Mouse (Mus musculus): ENCODE results near the gene Emilin3.

Emilin3 gene

GRCm38 (mm10) chr2:160912231-160912671 is at the start of gene Emilin3:
TSS of gene Emilin3 (minus strand) at chr2:160912328.
- peak; percentile 47 for DNase-seq (ENCODE audit: low read depth, low spot score)

- DNase-seq (ENCODE audit: low read depth, low spot score) = no peak
These were observed 49.0 kb upstream of the Emilin3 start for GRCm38 (mm10) chr2:160960956-160961646.

- DNase-seq (ENCODE audit: low read depth, low spot score) = no peak
These were observed 47.8 kb upstream of the Emilin3 start for GRCm38 (mm10) chr2:160959901-160960300.

- peak; percentile 33 for DNase-seq (ENCODE audit: low read depth, low spot score)
These were observed 46.6 kb upstream of the Emilin3 start for GRCm38 (mm10) chr2:160958737-160959136.

GRCm38 (mm10) chr2:160957801-160958200 is 45.7 kb upstream of the Emilin3 start:
- DNase-seq (ENCODE audit: low read depth, low spot score) = peak; percentile 74

- peak; percentile 72 for DNase-seq (ENCODE audit: low read depth, low spot score)
These were observed 45.2 kb upstream of the Emilin3 start for GRCm38 (mm10) chr2:160957307-160957706.

GRCm38 (mm10) chr2:160955331-160955730 is 43.2 kb upstream of the Emilin3 start:
- peak; percentile 19 for DNase-seq (ENCODE audit: low read depth, low spot score)

- DNase-seq (ENCODE audit: low read depth, low spot score) = no peak
These were observed 42.4 kb upstream of the Emilin3 start for GRCm38 (mm10) chr2:160954541-160954940.

GRCm38 (mm10) chr2:160953131-160953873 is 41.2 kb upstream of the Emilin3 start:
- DNase-seq (ENCODE audit: low read depth, low spot score) = no peak

- no peak for DNase-seq (ENCODE audit: low read depth, low spot score)
These were observed 39.5 kb upstream of the Emilin3 start for GRCm38 (mm10) chr2:160951595-160951994.

- DNase-seq (ENCODE audit: low read depth, low spot score) = no peak
These were observed 30.3 kb upstream of the Emilin3 start for GRCm38 (mm10) chr2:160942443-160942842.

GRCm38 (mm10) chr2:160940930-160941709 is 29.0 kb upstream of the Emilin3 start:
- no peak for DNase-seq (ENCODE audit: low read depth, low spot score)

GRCm38 (mm10) chr2:160934451-160934850 is 22.3 kb upstream of the Emilin3 start:
- DNase-seq (ENCODE audit: low read depth, low spot score) = no peak

GRCm38 (mm10) chr2:160933890-160934289 is 21.8 kb upstream of the Emilin3 start:
- DNase-seq (ENCODE audit: low read depth, low spot score) = peak; percentile 15

- DNase-seq (ENCODE audit: low read depth, low spot score) = no peak
These were observed 20.9 kb upstream of the Emilin3 start for GRCm38 (mm10) chr2:160932981-160933380.

- DNase-seq (ENCODE audit: low read depth, low spot score) = no peak
These were observed 20.2 kb upstream of the Emilin3 start for GRCm38 (mm10) chr2:160932325-160932724.

- peak; percentile 63 for DNase-seq (ENCODE audit: low read depth, low spot score)
These were observed 19.2 kb upstream of the Emilin3 start for GRCm38 (mm10) chr2:160931378-160931777.

GRCm38 (mm10) chr2:160925203-160925602 is 13.1 kb upstream of the Emilin3 start:
- no peak for DNase-seq (ENCODE audit: low read depth, low spot score)

- no peak for DNase-seq (ENCODE audit: low read depth, low spot score)
These were observed 9.2 kb upstream of the Emilin3 start for GRCm38 (mm10) chr2:160921285-160921684.

GRCm38 (mm10) chr2:160918930-160919215 is 6.7 kb upstream of the Emilin3 start:
- no peak for DNase-seq (ENCODE audit: low read depth, low spot score)

GRCm38 (mm10) chr2:160918154-160918929 is 6.2 kb upstream of the Emilin3 start:
- no peak for DNase-seq (ENCODE audit: low read depth, low spot score)

GRCm38 (mm10) chr2:160917313-160917712 is 5.2 kb upstream of the Emilin3 start:
- no peak for DNase-seq (ENCODE audit: low read depth, low spot score)
